Mouse (Mus musculus) testis, adult 2 months (tissue): ENCODE data around the gene Tiam1. TPM values are rescaled to one million over a fixed set of nuclear protein-coding genes. Genes with fewer than 3 reads are reported as not detected.

ENCODE experiments used
- H3K27ac ChIP-seq: fragments of 200-500 bp; 2 replicates; pipeline ENCODE4 v1.5.1; 2012; ENCODE audit warnings: low read depth, low read length; ENCODE audit not compliant: control insufficient read depth, insufficient read depth
- H3K27me3 ChIP-seq: fragments of 200-500 bp; 2 replicates; pipeline ENCODE4 v1.6.1; 2012; ENCODE audit warnings: mild to moderate bottlenecking, low read length, moderate library complexity; ENCODE audit not compliant: control insufficient read depth, insufficient read depth
- H3K36me3 ChIP-seq: fragments of 200-500 bp; 2 replicates; pipeline ENCODE4 v1.6.1; 2012; ENCODE audit warnings: mild to moderate bottlenecking, low read length; ENCODE audit not compliant: control insufficient read depth, insufficient read depth
- H3K4me1 ChIP-seq: fragments of 200-500 bp; 2 replicates; pipeline ENCODE4 v1.6.1; 2012; ENCODE audit warnings: low read length; ENCODE audit not compliant: control insufficient read depth, insufficient read depth
- H3K4me3 ChIP-seq: fragments of 200-500 bp; 2 replicates; pipeline ENCODE4 v1.5.1; 2012; ENCODE audit warnings: low read depth, mild to moderate bottlenecking, low read length, moderate library complexity, mixed read lengths; ENCODE audit not compliant: control insufficient read depth
- CTCF ChIP-seq: fragments of 200-500 bp; IDR thresholded peaks from 2 replicates; pipeline ENCODE4 v1.5.1; 2012; ENCODE audit warnings: low read depth, mild to moderate bottlenecking, inconsistent platforms, low read length, moderate library complexity; ENCODE audit not compliant: control insufficient read depth, insufficient read depth, insufficient replicate concordance
- POLR2A ChIP-seq: fragments of 200-500 bp; IDR thresholded peaks from 2 replicates; pipeline ENCODE4 v1.6.1; 2012; ENCODE audit warnings: low read depth, mild to moderate bottlenecking, inconsistent platforms, low read length, moderate library complexity; ENCODE audit not compliant: control insufficient read depth
- polyA plus RNA-seq: library from polyadenylated mRNA; depleted of rRNA; stranded (reverse); fragments of >200 nt; gene quantifications from 2 replicates; pipeline ENCODE4 v1.2.3, GENCODE M21; 2012

Tiam1 gene
- polyA plus RNA-seq, 1 experiment: 9.6 TPM

GRCm38 (mm10) chr16:89872011-89872942 lies 271.3 kb downstream of the Tiam1 start:
- TF ChIP-seq CTCF: no peak
- TF ChIP-seq POLR2A: no peak
- H3K4me3 ChIP-seq: no peak overlapping the region
- no peaks in the 10 kb centered on the region for H3K27me3 ChIP-seq
- H3K27ac ChIP-seq: no peak overlapping the region
- no peaks in the 10 kb centered on the region for H3K4me1 ChIP-seq
- H3K36me3 ChIP-seq: no peaks in the 10 kb centered on the region

GRCm38 (mm10) chr16:89871382-89871781 lies 272.2 kb downstream of the Tiam1 start:
- H3K36me3 ChIP-seq: no peaks in the 10 kb centered on the region

GRCm38 (mm10) chr16:89870059-89870458 lies 273.5 kb downstream of the Tiam1 start:
- no peaks in the 10 kb centered on the region for H3K4me1 ChIP-seq
- no peak overlapping the region for H3K27ac ChIP-seq
- no peak for TF ChIP-seq POLR2A
- H3K27me3 ChIP-seq: no peaks in the 10 kb centered on the region
- no peaks in the 10 kb centered on the region for H3K36me3 ChIP-seq
- H3K4me3 ChIP-seq: no peak overlapping the region

More at GRCm38 (mm10) chr16:89871382-89871781, 272.2 kb downstream of the Tiam1 start:
- H3K4me3 ChIP-seq: no peak overlapping the region
- H3K27me3 ChIP-seq: no peaks in the 10 kb centered on the region
- H3K27ac ChIP-seq: no peak overlapping the region
- H3K4me1 ChIP-seq: no peaks in the 10 kb centered on the region
- no peak for TF ChIP-seq POLR2A
- no peak for TF ChIP-seq CTCF

- H3K4me3 ChIP-seq: no peak overlapping the region
- H3K36me3 ChIP-seq: no peaks in the 10 kb centered on the region
- H3K27ac ChIP-seq: no peak overlapping the region
- H3K4me1 ChIP-seq: no peaks in the 10 kb centered on the region
- no peaks in the 10 kb centered on the region for H3K27me3 ChIP-seq
- no peak for TF ChIP-seq CTCF
Measured at GRCm38 (mm10) chr16:89868502-89868901, 275.1 kb downstream of the Tiam1 start.

GRCm38 (mm10) chr16:89867212-89867829 lies 276.2 kb downstream of the Tiam1 start:
- TF ChIP-seq POLR2A: no peak
- H3K27me3 ChIP-seq: no peaks in the 10 kb centered on the region
- H3K4me3 ChIP-seq: no peak overlapping the region
- no peak overlapping the region for H3K27ac ChIP-seq
- no peaks in the 10 kb centered on the region for H3K4me1 ChIP-seq
- no peaks in the 10 kb centered on the region for H3K36me3 ChIP-seq

GRCm38 (mm10) chr16:89865136-89865535 lies 278.4 kb downstream of the Tiam1 start:
- Histone ChIP-seq H3K4me3 (no peak overlapping the region), H3K27me3 (no peaks in the 10 kb centered on the region), H3K27ac (no peak overlapping the region), H3K36me3 (no peaks in the 10 kb centered on the region), H3K4me1 (no peaks in the 10 kb centered on the region)
- TF ChIP-seq POLR2A (no peak), CTCF (no peak)

GRCm38 (mm10) chr16:89864710-89865109 lies 278.9 kb downstream of the Tiam1 start:
- no peaks in the 10 kb centered on the region for H3K4me1 ChIP-seq
- no peaks in the 10 kb centered on the region for H3K27me3 ChIP-seq
- no peaks in the 10 kb centered on the region for H3K36me3 ChIP-seq
- TF ChIP-seq POLR2A: no peak
- no peak for TF ChIP-seq CTCF
- H3K4me3 ChIP-seq: no peak overlapping the region
- H3K27ac ChIP-seq: no peak overlapping the region

GRCm38 (mm10) chr16:89863264-89863663 lies 280.3 kb downstream of the Tiam1 start:
- Histone ChIP-seq H3K4me3 (no peak overlapping the region), H3K36me3 (no peaks in the 10 kb centered on the region), H3K4me1 (no peaks in the 10 kb centered on the region), H3K27ac (no peak overlapping the region), H3K27me3 (no peaks in the 10 kb centered on the region)
- TF ChIP-seq CTCF: no peak
- no peak for TF ChIP-seq POLR2A
